Mouse (Mus musculus) kidney, embryonic 14.5 days (tissue): ENCODE results near the gene Fndc3b. TPM values are rescaled to one million over a fixed set of nuclear protein-coding genes. Genes with fewer than 3 reads are reported as not detected.
A peak's percentile ranks its signal among the peaks of the same experiment; 100 is the strongest.

Source experiments
- ATAC-seq: fragments of 200-750 bp; cut with Nextera tagmentation; 2 replicates; pipeline ENCODE4 v1.8.0; 2017; ENCODE audit warnings: moderate number of reproducible peaks, mild to moderate bottlenecking, moderate TSS enrichment, moderate library complexity; ENCODE audit not compliant: low FRiP score, low TSS enrichment
- H3K27ac ChIP-seq: fragments of 300-500 bp; sonication (generic); 2 replicates; pipeline ENCODE4 v1.5.1; 2014; ENCODE audit warnings: low read depth, mild to moderate bottlenecking, low read length, moderate library complexity, mixed read lengths
- H3K27me3 ChIP-seq: fragments of 300-500 bp; sonication (generic); 2 replicates; pipeline ENCODE4 v1.6.1; 2014; ENCODE audit warnings: mild to moderate bottlenecking, low read length; ENCODE audit not compliant: control insufficient read depth, insufficient read depth
- H3K36me3 ChIP-seq: fragments of 300-500 bp; sonication (generic); 2 replicates; pipeline ENCODE4 v1.6.1; 2014; ENCODE audit warnings: low read length, mixed read lengths; ENCODE audit not compliant: control insufficient read depth, insufficient read depth
- H3K4me1 ChIP-seq: fragments of 300-500 bp; sonication (generic); 2 replicates; pipeline ENCODE4 v1.6.1; 2014; ENCODE audit warnings: low read length, mixed read lengths; ENCODE audit not compliant: control insufficient read depth, insufficient read depth
- H3K4me2 ChIP-seq: fragments of 300-500 bp; sonication (generic); replicated peaks from 2 replicates; pipeline ENCODE4 v1.6.1; 2014; ENCODE audit warnings: low read depth, mild to moderate bottlenecking, low read length
- H3K4me3 ChIP-seq: fragments of 300-500 bp; sonication (generic); 2 replicates; pipeline ENCODE4 v1.5.1; 2014; ENCODE audit warnings: mild to moderate bottlenecking, low read length
- H3K9ac ChIP-seq: fragments of 300-500 bp; sonication (generic); 2 replicates; pipeline ENCODE4 v1.6.1; 2014; ENCODE audit warnings: low read depth, mild to moderate bottlenecking, low read length, moderate library complexity
- H3K9me3 ChIP-seq: fragments of 300-500 bp; sonication (generic); 2 replicates; pipeline ENCODE4 v1.6.1; 2016; ENCODE audit warnings: low read length; ENCODE audit not compliant: control insufficient read depth
- WGBS: fragments of 180-500 bp; shearing (Covaris S2); extraction: QIAGEN DNeasy Blood & Tissue Kit; methylation state at CpG from one replicate; pipeline ENCODE4 v1.1.7; 2014; 5-methylcytosine and 5-hydroxymethylcytosine counted together
- polyA plus RNA-seq: library from polyadenylated mRNA; unstranded; fragments of >200 nt; fragmentation: Nextera tagmentation; extraction: Ambion mirVana; gene quantifications from 2 replicates; pipeline ENCODE4 v1.2.1, GENCODE M21; 2014

The Fndc3b gene
- polyA plus RNA-seq, 1 experiment from 2014 or later = 28.7 TPM

- Histone ChIP-seq H3K9me3 (no peaks in the 10 kb centered on the region), H3K27ac (no peak overlapping the region), H3K9ac (no peak overlapping the region), H3K36me3 (no peaks in the 10 kb centered on the region), H3K4me3 (no peak overlapping the region), H3K4me1 (peaks cover 24% of the 10 kb centered on the region), H3K27me3 (no peaks in the 10 kb centered on the region), H3K4me2 (no peak overlapping the region)
- WGBS = 74% methylated on average over 6 of the region's 6 CpGs
- no peak for ATAC-seq
These were observed 12.4 kb downstream of the Fndc3b start for GRCm38 (mm10) chr3:27698671-27699070.

GRCm38 (mm10) chr3:27696449-27696797, 14.7 kb downstream of the Fndc3b start:
- H3K27me3 ChIP-seq = no peaks in the 10 kb centered on the region
- H3K4me2 ChIP-seq = peak overlapping the region; percentile 22; the same call in 1 of the 2 replicates
- no peaks in the 10 kb centered on the region for H3K36me3 ChIP-seq
- peaks cover 24% of the 10 kb centered on the region for H3K4me1 ChIP-seq
- H3K9me3 ChIP-seq = no peaks in the 10 kb centered on the region
- peak overlapping the region; percentile 30; the same call in 1 of the 2 replicates for H3K27ac ChIP-seq
- no peak overlapping the region for H3K9ac ChIP-seq
- ATAC-seq = no peak
- WGBS = 73% methylated on average over 5 of the region's 5 CpGs
- no peak overlapping the region for H3K4me3 ChIP-seq

GRCm38 (mm10) chr3:27695612-27696448, 15.3 kb downstream of the Fndc3b start:
- Histone ChIP-seq H3K4me2 (peak overlapping the region; percentile 22), H3K4me1 (peaks cover 24% of the 10 kb centered on the region), H3K27me3 (no peaks in the 10 kb centered on the region), H3K9ac (no peak overlapping the region), H3K27ac (peak overlapping the region; percentile 71; the same call in 1 of the 2 replicates), H3K4me3 (no peak overlapping the region), H3K9me3 (no peaks in the 10 kb centered on the region), H3K36me3 (no peaks in the 10 kb centered on the region)
- WGBS = 41% methylated on average over 16 of the region's 16 CpGs
- peak; percentile 82 for ATAC-seq

- no peak overlapping the region for H3K4me2 ChIP-seq
- peaks cover 35% of the 10 kb centered on the region for H3K4me1 ChIP-seq
- no peak overlapping the region; the same call in 1 of the 2 replicates for H3K27ac ChIP-seq
- no peaks in the 10 kb centered on the region for H3K27me3 ChIP-seq
- no peak for ATAC-seq
- H3K4me3 ChIP-seq = no peak overlapping the region
- no peaks in the 10 kb centered on the region for H3K36me3 ChIP-seq
- no peak overlapping the region for H3K9ac ChIP-seq
- 58% methylated on average over 10 of the region's 10 CpGs for WGBS
- no peaks in the 10 kb centered on the region for H3K9me3 ChIP-seq
These were observed 16.5 kb downstream of the Fndc3b start for GRCm38 (mm10) chr3:27694586-27694985.

- Histone ChIP-seq H3K36me3 (no peaks in the 10 kb centered on the region), H3K4me3 (no peak overlapping the region), H3K27me3 (no peaks in the 10 kb centered on the region), H3K27ac (no peak overlapping the region), H3K9me3 (no peaks in the 10 kb centered on the region), H3K9ac (no peak overlapping the region), H3K4me1 (peaks cover 35% of the 10 kb centered on the region), H3K4me2 (no peak overlapping the region)
- no peak for ATAC-seq
- WGBS = 86% methylated on average over 5 of the region's 5 CpGs
These were observed 17.0 kb downstream of the Fndc3b start for GRCm38 (mm10) chr3:27694111-27694510.

GRCm38 (mm10) chr3:27691486-27692160, 19.5 kb downstream of the Fndc3b start:
- no peaks in the 10 kb centered on the region for H3K27me3 ChIP-seq
- no peak overlapping the region for H3K9ac ChIP-seq
- H3K36me3 ChIP-seq = no peaks in the 10 kb centered on the region
- WGBS = 90% methylated on average over 9 of the region's 9 CpGs
- peaks cover 38% of the 10 kb centered on the region for H3K4me1 ChIP-seq
- no peak for ATAC-seq
- no peak overlapping the region for H3K4me2 ChIP-seq
- H3K4me3 ChIP-seq = no peak overlapping the region
- H3K27ac ChIP-seq = no peak overlapping the region
- no peaks in the 10 kb centered on the region; the same call in 1 of the 2 replicates for H3K9me3 ChIP-seq

GRCm38 (mm10) chr3:27690030-27690429, 21.1 kb downstream of the Fndc3b start:
- peak overlapping the region; percentile 8; the same call in 1 of the 2 replicates for H3K27ac ChIP-seq
- peaks cover 29% of the 10 kb centered on the region for H3K4me1 ChIP-seq
- 36% methylated on average over 6 of the region's 6 CpGs for WGBS
- no peak overlapping the region for H3K4me3 ChIP-seq
- no peaks in the 10 kb centered on the region for H3K27me3 ChIP-seq
- H3K4me2 ChIP-seq = no peak overlapping the region; the same call in 1 of the 2 replicates
- H3K36me3 ChIP-seq = no peaks in the 10 kb centered on the region
- no peak overlapping the region for H3K9ac ChIP-seq
- peak; percentile 58 for ATAC-seq
- no peaks in the 10 kb centered on the region; the same call in 1 of the 2 replicates for H3K9me3 ChIP-seq

- Histone ChIP-seq H3K27ac (no peak overlapping the region; the same call in 1 of the 2 replicates), H3K9ac (no peak overlapping the region), H3K36me3 (no peaks in the 10 kb centered on the region), H3K9me3 (no peaks in the 10 kb centered on the region; the same call in 1 of the 2 replicates), H3K4me3 (no peak overlapping the region), H3K4me1 (peaks cover 32% of the 10 kb centered on the region), H3K27me3 (no peaks in the 10 kb centered on the region), H3K4me2 (no peak overlapping the region)
- WGBS = 69% methylated on average over 12 of the region's 12 CpGs
- no peak for ATAC-seq
These were observed 21.8 kb downstream of the Fndc3b start for GRCm38 (mm10) chr3:27689149-27689865.
